Mouse (Mus musculus): ENCODE results near the gene Casr.

DNA sequence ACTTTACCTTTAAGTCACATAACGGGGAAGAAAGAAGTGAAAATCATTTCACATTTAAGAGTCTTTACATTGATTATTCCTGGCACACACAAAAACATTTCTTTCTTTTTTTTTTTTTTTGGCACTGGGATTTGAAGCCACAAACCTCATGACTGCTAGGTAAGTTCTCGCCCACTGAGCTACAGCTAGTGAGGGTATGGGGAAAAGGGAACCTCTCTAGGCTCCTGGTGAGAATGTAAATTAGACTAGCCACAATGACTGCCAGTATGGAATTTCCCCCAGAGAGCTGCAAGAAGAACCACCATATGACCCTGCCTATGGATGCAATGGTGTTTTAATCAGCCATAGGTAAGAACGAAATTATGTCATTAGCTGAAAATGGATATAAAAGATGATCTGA, 56.8 kb downstream of the Casr start:
- TF ChIP-seq CTCF (IDR thresholded peaks at IDR 0.05; ENCODE audit: insufficient read depth, low read depth, low read length) = no peak
- TF ChIP-seq POLR2A (IDR thresholded peaks at IDR 0.05; ENCODE audit: insufficient read depth, low read depth, low read length) = no peak

Measured in olfactory bulb, adult 2 months (tissue).